Mouse (Mus musculus): ENCODE data around the gene Pkn1. TPM values are rescaled to one million over a fixed set of nuclear protein-coding genes. Genes with fewer than 3 reads are reported as not detected.

Pkn1 gene
- polyA plus RNA-seq, 1 experiment from 2014 or later, result 15.4 TPM

DNA sequence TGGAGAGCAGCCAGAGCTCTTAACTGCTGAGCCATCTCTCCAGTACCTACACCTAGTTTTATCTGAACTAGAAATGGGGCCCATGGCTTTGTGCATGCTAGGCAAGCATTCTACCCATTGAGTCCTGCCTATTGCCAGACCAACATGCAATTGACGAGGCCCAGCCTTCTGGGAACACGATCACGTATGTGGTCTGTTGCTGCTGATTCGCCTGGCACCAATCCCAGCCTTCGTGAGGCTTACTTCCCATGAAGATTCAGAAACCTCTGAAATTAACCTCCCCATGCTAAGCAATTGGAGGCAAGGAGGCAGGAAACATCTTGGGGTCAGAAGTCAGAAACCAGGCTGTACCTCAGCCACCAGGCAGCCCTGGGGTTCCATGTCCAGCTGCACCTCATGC is 18.4 kb downstream of the Pkn1 start:
- Histone ChIP-seq H3K4me3 (no peak overlapping the region), H3K4me1 (replicated peaks) (peaks cover 16% of the 10 kb centered on the region), H3K27me3 (no peaks in the 10 kb centered on the region), H3K9ac (no peak overlapping the region), H3K9me3 (replicated peaks) (no peaks in the 10 kb centered on the region), H3K4me2 (no peak overlapping the region), H3K36me3 (peaks cover 70% of the 10 kb centered on the region), H3K27ac (peak overlapping the region; percentile 46)
- ATAC-seq (replicated peaks; ENCODE audit: insufficient number of reproducible peaks, insufficient read depth, low FRiP score, low read depth), result no peak
- 58% methylated on average over 5 of the region's 5 CpGs for WGBS

DNA sequence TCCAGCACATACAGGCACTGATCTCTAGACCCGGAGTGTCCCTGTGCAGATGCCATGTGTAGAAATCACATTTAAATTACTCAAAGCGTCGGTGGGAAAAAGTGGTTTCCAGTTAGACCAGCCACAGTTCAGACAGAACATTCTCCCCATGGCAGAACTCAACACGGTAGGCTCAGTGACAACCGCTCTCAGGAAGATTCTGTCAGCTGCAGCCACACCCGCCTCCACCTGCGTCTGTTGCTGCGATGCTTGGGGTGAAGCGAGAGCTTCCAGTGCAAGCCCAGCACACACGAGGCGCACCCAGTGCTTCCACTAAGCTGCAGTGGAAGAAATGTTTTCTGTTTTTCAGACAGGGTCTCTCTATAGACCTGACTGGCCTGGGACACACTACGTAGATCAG is 19.1 kb downstream of the Pkn1 start:
- no peaks in the 10 kb centered on the region for H3K27me3 ChIP-seq
- no peak overlapping the region for H3K9ac ChIP-seq
- WGBS, result 87% methylated on average over 12 of the region's 12 CpGs
- no peak overlapping the region for H3K27ac ChIP-seq
- H3K4me1 ChIP-seq (replicated peaks), result peaks cover 16% of the 10 kb centered on the region
- H3K4me3 ChIP-seq, result no peak overlapping the region
- H3K9me3 ChIP-seq (replicated peaks), result no peaks in the 10 kb centered on the region
- no peak overlapping the region for H3K4me2 ChIP-seq
- H3K36me3 ChIP-seq, result peaks cover 65% of the 10 kb centered on the region
- no peak for ATAC-seq (replicated peaks; ENCODE audit: insufficient number of reproducible peaks, insufficient read depth, low FRiP score, low read depth)

DNA sequence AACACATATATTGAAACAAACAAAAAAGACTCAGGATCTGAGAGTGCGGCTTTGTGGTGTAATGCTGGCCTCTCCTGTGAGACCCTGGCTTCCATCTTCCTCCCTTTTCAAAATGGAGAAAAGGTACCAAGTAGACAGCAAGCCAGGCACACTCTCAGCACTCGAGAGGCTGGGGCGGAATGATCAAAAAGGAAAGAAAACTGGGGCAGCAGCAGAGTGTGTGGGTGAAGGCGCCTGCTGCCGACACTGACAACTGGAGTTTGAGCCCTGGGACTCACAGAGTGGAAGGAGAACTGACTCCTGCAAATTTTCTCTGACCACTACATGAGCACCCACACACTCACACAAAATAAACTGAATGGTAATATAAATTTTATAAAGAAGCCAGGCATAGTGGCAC is 24.5 kb downstream of the Pkn1 start:
- 82% methylated on average over 5 of the region's 5 CpGs for WGBS
- H3K4me2 ChIP-seq, result no peak overlapping the region
- H3K9ac ChIP-seq, result no peak overlapping the region
- no peaks in the 10 kb centered on the region for H3K4me1 ChIP-seq (replicated peaks)
- no peaks in the 10 kb centered on the region for H3K27me3 ChIP-seq
- no peaks in the 10 kb centered on the region for H3K9me3 ChIP-seq (replicated peaks)
- H3K27ac ChIP-seq, result no peak overlapping the region
- no peak overlapping the region for H3K4me3 ChIP-seq
- peaks cover 54% of the 10 kb centered on the region for H3K36me3 ChIP-seq
- ATAC-seq (replicated peaks; ENCODE audit: insufficient number of reproducible peaks, insufficient read depth, low FRiP score, low read depth), result no peak

DNA sequence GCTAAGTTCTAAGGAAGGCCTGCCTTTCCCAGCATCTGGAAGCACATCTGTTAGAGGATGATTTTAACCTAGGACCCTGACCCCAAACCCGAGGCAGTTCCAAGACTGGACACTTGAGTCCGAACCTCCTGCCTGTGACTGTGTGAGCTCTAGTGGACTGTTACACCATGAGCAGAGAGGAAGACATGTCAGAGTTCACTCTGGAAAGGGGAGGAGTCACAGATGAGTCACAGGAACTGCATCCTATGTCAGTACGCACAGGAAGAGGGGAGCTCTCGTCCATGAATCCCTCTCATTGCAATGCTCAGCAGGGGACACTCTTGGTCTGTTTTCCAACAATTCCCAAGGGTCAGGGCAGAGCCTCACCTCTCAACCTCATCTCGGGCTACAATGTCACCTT is 26.0 kb downstream of the Pkn1 start:
- Histone ChIP-seq H3K27ac (no peak overlapping the region), H3K4me2 (no peak overlapping the region), H3K4me1 (replicated peaks) (peaks cover 9% of the 10 kb centered on the region), H3K36me3 (peaks cover 42% of the 10 kb centered on the region), H3K4me3 (no peak overlapping the region), H3K9ac (no peak overlapping the region), H3K9me3 (replicated peaks) (no peaks in the 10 kb centered on the region), H3K27me3 (peaks cover 3% of the 10 kb centered on the region)
- 0 out of 2 replicates have a peak, but pooled peaks have one; percentile 19 for ATAC-seq (replicated peaks; ENCODE audit: insufficient number of reproducible peaks, insufficient read depth, low FRiP score, low read depth)
- 61% methylated on average over 5 of the region's 5 CpGs for WGBS

DNA sequence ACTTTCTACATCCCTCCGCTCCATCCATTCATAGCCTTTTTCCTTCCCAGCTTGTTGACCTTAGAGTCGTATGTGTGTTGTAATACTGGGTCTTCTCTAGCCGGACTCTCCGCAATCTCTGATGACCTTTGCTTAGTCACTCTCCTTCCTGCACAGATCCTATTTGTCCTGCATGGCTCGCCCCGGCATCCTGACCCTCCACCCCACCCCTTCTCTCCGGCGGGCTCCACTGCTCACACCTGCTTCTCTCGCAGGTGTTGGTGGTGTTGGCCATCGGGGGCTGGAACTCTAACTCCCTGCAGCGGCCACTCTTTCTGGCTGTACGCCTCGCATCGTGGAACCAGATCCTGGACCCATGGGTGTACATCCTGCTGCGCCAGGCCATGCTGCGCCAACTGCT is 30.0 kb downstream of the Pkn1 start:
- WGBS, result 74% methylated on average over 16 of the region's 16 CpGs

DNA sequence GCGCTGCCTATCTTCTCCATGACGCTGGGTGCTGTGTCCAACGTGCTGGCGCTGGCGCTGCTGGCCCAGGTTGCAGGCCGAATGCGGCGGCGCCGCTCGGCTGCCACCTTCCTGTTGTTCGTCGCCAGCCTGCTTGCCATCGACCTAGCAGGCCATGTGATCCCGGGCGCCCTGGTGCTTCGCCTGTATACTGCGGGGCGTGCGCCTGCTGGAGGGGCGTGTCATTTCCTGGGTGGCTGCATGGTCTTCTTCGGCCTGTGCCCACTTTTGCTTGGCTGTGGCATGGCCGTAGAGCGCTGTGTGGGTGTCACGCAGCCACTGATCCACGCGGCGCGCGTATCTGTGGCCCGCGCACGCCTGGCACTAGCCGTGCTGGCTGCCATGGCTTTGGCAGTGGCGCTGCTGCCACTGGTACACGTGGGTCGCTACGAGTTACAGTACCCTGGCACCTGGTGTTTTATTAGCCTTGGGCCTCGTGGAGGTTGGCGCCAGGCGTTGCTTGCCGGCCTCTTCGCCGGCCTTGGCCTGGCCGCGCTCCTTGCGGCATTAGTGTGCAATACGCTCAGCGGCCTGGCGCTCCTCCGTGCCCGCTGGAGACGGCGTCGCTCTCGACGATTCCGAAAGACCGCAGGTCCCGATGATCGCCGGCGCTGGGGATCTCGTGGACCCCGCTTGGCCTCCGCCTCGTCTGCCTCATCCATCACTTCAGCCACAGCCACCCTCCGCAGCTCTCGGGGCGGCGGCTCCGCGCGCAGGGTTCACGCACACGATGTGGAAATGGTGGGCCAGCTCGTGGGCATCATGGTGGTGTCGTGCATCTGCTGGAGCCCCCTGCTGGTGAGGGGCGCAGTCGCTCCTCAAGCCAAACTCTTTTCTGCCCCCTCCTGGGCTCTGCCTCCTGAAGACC is 30.7 kb downstream of the Pkn1 start:
- Histone ChIP-seq H3K27me3 (peaks cover 8% of the 10 kb centered on the region), H3K4me2 (peak overlapping the region; percentile 68), H3K9ac (peak overlapping the region; percentile 44), H3K36me3 (peaks cover 29% of the 10 kb centered on the region), H3K27ac (no peak overlapping the region), H3K4me1 (replicated peaks) (peaks cover 35% of the 10 kb centered on the region), H3K9me3 (replicated peaks) (no peaks in the 10 kb centered on the region), H3K4me3 (peak overlapping the region; percentile 46)
- WGBS, result 28% methylated on average over 80 of the region's 80 CpGs
- peak; percentile 23; the same call in 1 of the 2 replicates for ATAC-seq (replicated peaks; ENCODE audit: insufficient number of reproducible peaks, insufficient read depth, low FRiP score, low read depth)

More for the DNA sequence above, 30.0 kb downstream of the Pkn1 start:
- Histone ChIP-seq H3K4me2 (peak overlapping the region; percentile 68; the same call in 1 of the 2 replicates), H3K4me1 (replicated peaks) (peaks cover 35% of the 10 kb centered on the region), H3K4me3 (peak overlapping the region; percentile 46; the same call in 1 of the 2 replicates), H3K36me3 (peaks cover 29% of the 10 kb centered on the region), H3K27ac (no peak overlapping the region), H3K9ac (no peak overlapping the region), H3K27me3 (peaks cover 8% of the 10 kb centered on the region), H3K9me3 (replicated peaks) (no peaks in the 10 kb centered on the region)
- ATAC-seq (replicated peaks; ENCODE audit: insufficient number of reproducible peaks, insufficient read depth, low FRiP score, low read depth), result no peak

DNA sequence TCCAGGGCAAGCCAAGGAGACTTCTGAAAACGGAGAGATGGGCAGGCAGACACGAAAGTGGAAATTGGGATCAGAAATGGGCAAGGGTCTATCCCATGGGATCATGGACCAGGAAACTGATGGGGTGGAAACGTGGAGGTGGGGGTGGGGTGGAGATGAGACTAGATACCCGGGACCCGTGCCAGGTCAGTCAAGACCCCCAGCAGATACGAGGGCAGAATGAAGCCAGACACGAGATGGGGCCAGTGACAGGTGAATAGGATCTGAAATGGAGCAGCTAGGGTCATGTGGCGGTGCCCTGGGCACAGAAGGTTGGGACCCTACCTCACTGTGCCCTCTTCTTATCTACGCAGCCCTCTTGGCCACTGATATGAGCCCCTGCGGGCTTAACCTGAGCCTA is 31.5 kb downstream of the Pkn1 start:
- H3K4me2 ChIP-seq, result peak overlapping the region; percentile 68
- H3K9ac ChIP-seq, result no peak overlapping the region
- WGBS, result 79% methylated on average over 10 of the region's 10 CpGs
- ATAC-seq (replicated peaks; ENCODE audit: insufficient number of reproducible peaks, insufficient read depth, low FRiP score, low read depth), result no peak
- H3K4me3 ChIP-seq, result peak overlapping the region; percentile 46; the same call in 1 of the 2 replicates
- peaks cover 29% of the 10 kb centered on the region for H3K36me3 ChIP-seq
- H3K27ac ChIP-seq, result no peak overlapping the region
- no peaks in the 10 kb centered on the region for H3K9me3 ChIP-seq (replicated peaks)
- peaks cover 41% of the 10 kb centered on the region for H3K4me1 ChIP-seq (replicated peaks)
- H3K27me3 ChIP-seq, result peaks cover 8% of the 10 kb centered on the region

DNA sequence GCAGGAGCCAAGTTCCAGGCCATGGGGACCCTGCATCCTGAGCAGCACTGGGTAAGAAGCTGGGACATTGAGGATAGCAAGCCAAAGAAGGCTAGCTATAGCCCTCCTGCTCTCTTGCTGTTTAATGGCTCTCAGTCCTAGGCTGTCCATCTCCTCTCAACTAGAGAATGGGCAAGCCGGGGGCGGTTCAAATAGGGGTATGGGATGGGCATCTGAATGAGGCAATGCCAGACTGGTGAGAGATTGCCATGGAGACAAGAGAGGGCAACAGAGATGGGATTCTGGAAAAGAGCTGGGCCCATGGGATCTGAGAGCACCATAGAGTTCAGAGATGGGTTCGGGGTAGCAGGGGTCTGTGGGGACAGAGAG is 32.1 kb downstream of the Pkn1 start:
- H3K27ac ChIP-seq, result peak overlapping the region; percentile 53; the same call in 1 of the 2 replicates
- H3K9ac ChIP-seq, result peak overlapping the region; percentile 24; the same call in 1 of the 2 replicates
- 93% methylated on average over 3 of the region's 3 CpGs for WGBS

DNA sequence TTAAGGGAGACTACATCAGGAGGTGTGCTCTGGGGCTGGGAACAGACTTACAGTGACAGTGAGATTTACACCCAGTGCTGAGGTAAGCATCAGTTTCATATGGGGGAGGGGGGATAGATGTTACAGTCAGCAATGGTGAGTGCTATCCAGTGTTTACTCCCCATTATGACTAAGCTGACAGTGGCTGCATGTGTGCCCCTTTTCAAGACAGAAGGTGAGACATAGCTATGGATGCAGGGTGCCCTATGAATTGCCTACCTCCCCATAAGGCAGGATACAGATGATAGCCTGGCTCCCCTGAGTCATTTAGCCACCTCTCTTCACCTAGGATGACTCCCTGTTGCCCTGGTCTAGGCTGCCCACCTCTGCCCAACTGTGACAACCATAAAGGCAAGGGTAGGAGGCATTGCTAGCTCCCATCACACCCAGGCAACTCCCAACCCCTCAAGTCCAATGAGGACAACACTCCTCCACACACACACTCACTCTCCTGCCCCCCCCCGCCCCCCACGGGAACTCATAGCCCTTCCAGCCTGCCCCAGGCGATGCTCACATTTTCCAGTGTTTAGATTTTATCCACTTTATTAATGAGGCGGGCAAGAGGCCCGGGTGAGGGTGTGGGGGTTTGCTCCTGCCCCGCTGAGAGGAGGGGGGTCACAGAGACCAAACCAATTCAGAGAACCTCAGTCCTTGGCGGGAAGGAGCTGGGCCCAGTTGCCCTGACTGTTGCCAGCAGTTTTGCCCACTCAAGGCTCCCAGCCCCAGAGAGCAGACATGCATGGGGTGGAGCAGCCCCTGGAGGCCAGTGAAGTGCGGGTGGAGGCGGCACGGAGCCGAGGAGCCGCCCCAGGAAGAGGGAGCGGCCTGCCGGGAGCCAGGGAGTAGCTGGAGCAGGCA is 32.8 kb downstream of the Pkn1 start, which contains the start of gene Ptger1:
Ptger1 (plus strand) TSS at position 710 of the 897 bp plus-strand sequence.
- Histone ChIP-seq H3K27me3 (peaks cover 8% of the 10 kb centered on the region), H3K27ac (peak within 1 kb of the TSS; percentile 53; the same call in 1 of the 2 replicates), H3K36me3 (peaks cover 19% of the 10 kb centered on the region), H3K9ac (peak within 1 kb of the TSS; percentile 24; the same call in 1 of the 2 replicates), H3K4me1 (replicated peaks) (peaks cover 55% of the 10 kb centered on the region), H3K9me3 (replicated peaks) (no peaks in the 10 kb centered on the region), H3K4me2 (peak within 1 kb of the TSS; percentile 18; the same call in 1 of the 2 replicates), H3K4me3 (no peak within 1 kb of the TSS)
- 28% methylated on average over 14 of the region's 14 CpGs for WGBS
- 0 out of 2 replicates have a peak, but pooled peaks have one; percentile 17 for ATAC-seq (replicated peaks; ENCODE audit: insufficient number of reproducible peaks, insufficient read depth, low FRiP score, low read depth)

More for the DNA sequence above, 32.1 kb downstream of the Pkn1 start:
- peaks cover 25% of the 10 kb centered on the region for H3K36me3 ChIP-seq
- H3K27me3 ChIP-seq, result peaks cover 8% of the 10 kb centered on the region
- peak overlapping the region; percentile 18; the same call in 1 of the 2 replicates for H3K4me2 ChIP-seq
- no peak for ATAC-seq (replicated peaks; ENCODE audit: insufficient number of reproducible peaks, insufficient read depth, low FRiP score, low read depth)
- no peak overlapping the region for H3K4me3 ChIP-seq
- H3K4me1 ChIP-seq (replicated peaks), result peaks cover 48% of the 10 kb centered on the region
- no peaks in the 10 kb centered on the region for H3K9me3 ChIP-seq (replicated peaks)

DNA sequence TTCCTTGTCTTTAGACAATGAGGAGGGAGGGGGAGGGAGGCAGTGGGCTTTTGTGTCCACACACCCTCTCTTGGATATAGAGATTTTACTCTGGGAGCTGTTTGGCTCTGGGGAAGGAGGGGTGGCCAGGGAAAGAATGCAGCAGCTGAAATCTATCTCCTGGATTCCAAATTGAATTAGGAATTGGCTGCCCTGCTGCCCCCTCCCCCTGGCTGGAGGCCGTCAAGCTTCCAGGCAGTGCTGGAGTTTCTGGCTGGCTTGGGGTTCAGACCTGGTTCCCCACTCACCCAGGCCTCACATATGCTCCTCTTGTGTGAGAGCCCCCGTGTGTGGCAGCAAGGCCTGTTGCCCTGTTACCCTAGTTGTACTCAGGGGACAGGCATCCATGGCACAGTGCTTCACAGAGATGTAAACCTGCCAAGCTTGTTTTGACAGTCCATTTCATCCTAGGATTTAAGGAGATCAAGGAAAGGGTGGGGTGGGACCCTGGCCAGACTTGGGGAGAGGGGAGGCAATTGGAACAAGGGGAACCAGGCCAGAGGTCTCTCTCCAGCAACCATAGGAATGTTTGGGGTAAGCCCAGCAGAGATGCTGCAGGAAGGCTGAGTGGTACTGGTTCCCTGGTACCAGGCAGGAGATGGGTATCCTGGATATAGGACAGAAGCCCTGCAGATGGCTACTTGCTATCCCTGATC is 33.9 kb downstream of the Pkn1 start:
- Histone ChIP-seq H3K9ac (no peak overlapping the region), H3K9me3 (replicated peaks) (no peaks in the 10 kb centered on the region), H3K27me3 (peaks cover 8% of the 10 kb centered on the region), H3K4me1 (replicated peaks) (peaks cover 66% of the 10 kb centered on the region), H3K27ac (no peak overlapping the region), H3K4me3 (no peak overlapping the region), H3K4me2 (no peak overlapping the region), H3K36me3 (peaks cover 7% of the 10 kb centered on the region; the same call in 1 of the 2 replicates)
- WGBS, result 56% methylated on average over 2 of the region's 2 CpGs
- no peak for ATAC-seq (replicated peaks; ENCODE audit: insufficient number of reproducible peaks, insufficient read depth, low FRiP score, low read depth)

All from heart, embryonic 15.5 days (tissue).